Mouse (Mus musculus): Measurements from ENCODE around the gene Ctnna2. TPM values are rescaled to one million over a fixed set of nuclear protein-coding genes. Genes with fewer than 3 reads are reported as not detected.

Ctnna2 gene
- polyA plus RNA-seq, 1 experiment from 2014 or later: 52.0 TPM

- no peaks in the 10 kb centered on the region for H3K27me3 ChIP-seq (ENCODE audit: control insufficient read depth, insufficient read depth, low read length)
- H3K9ac ChIP-seq (ENCODE audit: low read depth, low read length): no peak overlapping the region
- no peak overlapping the region for H3K27ac ChIP-seq (ENCODE audit: low read depth, low read length)
- H3K9me3 ChIP-seq (ENCODE audit: control insufficient read depth, low read length): no peaks in the 10 kb centered on the region
- no peak for ATAC-seq (ENCODE audit: low FRiP score)
- 68% methylated on average over 6 of the region's 6 CpGs for WGBS
- no peak for DNase-seq (ENCODE audit: low spot score)
- H3K36me3 ChIP-seq (ENCODE audit: control insufficient read depth, insufficient read depth, low read length): no peaks in the 10 kb centered on the region
- H3K4me1 ChIP-seq (replicated peaks; ENCODE audit: control insufficient read depth, insufficient read depth, low read length): no peaks in the 10 kb centered on the region
- no peak overlapping the region for H3K4me3 ChIP-seq (ENCODE audit: low read depth, low read length)
- H3K4me2 ChIP-seq (replicated peaks; ENCODE audit: low read depth, low read length): no peak overlapping the region
Observed at GRCm38 (mm10) chr6:77291415-77291814, 688.1 kb downstream of the Ctnna2 start.

GRCm38 (mm10) chr6:77288402-77288801 lies 691.1 kb downstream of the Ctnna2 start:
- Histone ChIP-seq H3K27ac (ENCODE audit: low read depth, low read length) (no peak overlapping the region), H3K4me2 (replicated peaks; ENCODE audit: low read depth, low read length) (no peak overlapping the region), H3K4me1 (replicated peaks; ENCODE audit: control insufficient read depth, insufficient read depth, low read length) (no peaks in the 10 kb centered on the region), H3K27me3 (ENCODE audit: control insufficient read depth, insufficient read depth, low read length) (no peaks in the 10 kb centered on the region), H3K9me3 (ENCODE audit: control insufficient read depth, low read length) (no peaks in the 10 kb centered on the region), H3K36me3 (ENCODE audit: control insufficient read depth, insufficient read depth, low read length) (no peaks in the 10 kb centered on the region), H3K4me3 (ENCODE audit: low read depth, low read length) (no peak overlapping the region), H3K9ac (ENCODE audit: low read depth, low read length) (no peak overlapping the region)
- ATAC-seq (ENCODE audit: low FRiP score) (no peak), DNase-seq (ENCODE audit: low spot score) (no peak)

GRCm38 (mm10) chr6:77286317-77286716 lies 693.2 kb downstream of the Ctnna2 start:
- WGBS: 86% methylated on average over 5 of the region's 5 CpGs
- ATAC-seq (ENCODE audit: low FRiP score) (no peak), DNase-seq (ENCODE audit: low spot score) (no peak)
- no peak overlapping the region for H3K4me2 ChIP-seq (replicated peaks; ENCODE audit: low read depth, low read length)
- no peak overlapping the region for H3K27ac ChIP-seq (ENCODE audit: low read depth, low read length)
- H3K4me1 ChIP-seq (replicated peaks; ENCODE audit: control insufficient read depth, insufficient read depth, low read length): no peaks in the 10 kb centered on the region
- H3K9me3 ChIP-seq (ENCODE audit: control insufficient read depth, low read length): no peaks in the 10 kb centered on the region
- H3K27me3 ChIP-seq (ENCODE audit: control insufficient read depth, insufficient read depth, low read length): no peaks in the 10 kb centered on the region
- no peak overlapping the region for H3K9ac ChIP-seq (ENCODE audit: low read depth, low read length)
- no peak overlapping the region for H3K4me3 ChIP-seq (ENCODE audit: low read depth, low read length)
- H3K36me3 ChIP-seq (ENCODE audit: control insufficient read depth, insufficient read depth, low read length): no peaks in the 10 kb centered on the region

- Histone ChIP-seq H3K36me3 (ENCODE audit: control insufficient read depth, insufficient read depth, low read length) (no peaks in the 10 kb centered on the region), H3K27me3 (ENCODE audit: control insufficient read depth, insufficient read depth, low read length) (no peaks in the 10 kb centered on the region), H3K4me2 (replicated peaks; ENCODE audit: low read depth, low read length) (no peak overlapping the region), H3K27ac (ENCODE audit: low read depth, low read length) (no peak overlapping the region), H3K4me3 (ENCODE audit: low read depth, low read length) (no peak overlapping the region), H3K9me3 (ENCODE audit: control insufficient read depth, low read length) (no peaks in the 10 kb centered on the region), H3K4me1 (replicated peaks; ENCODE audit: control insufficient read depth, insufficient read depth, low read length) (no peaks in the 10 kb centered on the region), H3K9ac (ENCODE audit: low read depth, low read length) (no peak overlapping the region)
- no peak for DNase-seq (ENCODE audit: low spot score)
- no peak for ATAC-seq (ENCODE audit: low FRiP score)
- 85% methylated on average over 5 of the region's 5 CpGs for WGBS
Observed at GRCm38 (mm10) chr6:77278794-77279193, 700.7 kb downstream of the Ctnna2 start.

GRCm38 (mm10) chr6:77265163-77265562 lies 714.3 kb downstream of the Ctnna2 start:
- DNase-seq (ENCODE audit: low spot score): no peak

GRCm38 (mm10) chr6:77257358-77258105 lies 722.0 kb downstream of the Ctnna2 start:
- no peaks in the 10 kb centered on the region for H3K9me3 ChIP-seq (ENCODE audit: control insufficient read depth, low read length)
- no peaks in the 10 kb centered on the region for H3K4me1 ChIP-seq (replicated peaks; ENCODE audit: control insufficient read depth, insufficient read depth, low read length)
- ATAC-seq (ENCODE audit: low FRiP score): no peak
- no peaks in the 10 kb centered on the region for H3K36me3 ChIP-seq (ENCODE audit: control insufficient read depth, insufficient read depth, low read length)
- H3K4me3 ChIP-seq (ENCODE audit: low read depth, low read length): no peak overlapping the region
- DNase-seq (ENCODE audit: low spot score): peak; percentile 18
- no peaks in the 10 kb centered on the region for H3K27me3 ChIP-seq (ENCODE audit: control insufficient read depth, insufficient read depth, low read length)
- WGBS: 53% methylated on average over 7 of the region's 7 CpGs
- no peak overlapping the region for H3K4me2 ChIP-seq (replicated peaks; ENCODE audit: low read depth, low read length)
- no peak overlapping the region for H3K9ac ChIP-seq (ENCODE audit: low read depth, low read length)
- no peak overlapping the region for H3K27ac ChIP-seq (ENCODE audit: low read depth, low read length)

More at GRCm38 (mm10) chr6:77265163-77265562, 714.3 kb downstream of the Ctnna2 start:
- WGBS: 60% methylated on average over 3 of the region's 3 CpGs
- no peaks in the 10 kb centered on the region for H3K27me3 ChIP-seq (ENCODE audit: control insufficient read depth, insufficient read depth, low read length)
- no peak overlapping the region for H3K9ac ChIP-seq (ENCODE audit: low read depth, low read length)
- H3K4me1 ChIP-seq (replicated peaks; ENCODE audit: control insufficient read depth, insufficient read depth, low read length): no peaks in the 10 kb centered on the region
- no peaks in the 10 kb centered on the region for H3K9me3 ChIP-seq (ENCODE audit: control insufficient read depth, low read length)
- no peak overlapping the region for H3K27ac ChIP-seq (ENCODE audit: low read depth, low read length)
- H3K4me3 ChIP-seq (ENCODE audit: low read depth, low read length): no peak overlapping the region
- H3K4me2 ChIP-seq (replicated peaks; ENCODE audit: low read depth, low read length): no peak overlapping the region
- ATAC-seq (ENCODE audit: low FRiP score): no peak
- no peaks in the 10 kb centered on the region for H3K36me3 ChIP-seq (ENCODE audit: control insufficient read depth, insufficient read depth, low read length)

- Histone ChIP-seq H3K4me1 (replicated peaks; ENCODE audit: control insufficient read depth, insufficient read depth, low read length) (no peaks in the 10 kb centered on the region), H3K9ac (ENCODE audit: low read depth, low read length) (no peak overlapping the region), H3K27ac (ENCODE audit: low read depth, low read length) (no peak overlapping the region), H3K36me3 (ENCODE audit: control insufficient read depth, insufficient read depth, low read length) (no peaks in the 10 kb centered on the region), H3K4me2 (replicated peaks; ENCODE audit: low read depth, low read length) (no peak overlapping the region), H3K9me3 (ENCODE audit: control insufficient read depth, low read length) (no peaks in the 10 kb centered on the region), H3K27me3 (ENCODE audit: control insufficient read depth, insufficient read depth, low read length) (no peaks in the 10 kb centered on the region), H3K4me3 (ENCODE audit: low read depth, low read length) (no peak overlapping the region)
- ATAC-seq (ENCODE audit: low FRiP score) (no peak), DNase-seq (ENCODE audit: low spot score) (no peak)
- 92% methylated on average over 4 of the region's 4 CpGs for WGBS
Observed at GRCm38 (mm10) chr6:77256348-77256747, 723.2 kb downstream of the Ctnna2 start.

GRCm38 (mm10) chr6:77253480-77253879 lies 726.0 kb downstream of the Ctnna2 start:
- H3K4me3 ChIP-seq (ENCODE audit: low read depth, low read length): no peak overlapping the region
- H3K27ac ChIP-seq (ENCODE audit: low read depth, low read length): no peak overlapping the region
- no peaks in the 10 kb centered on the region for H3K27me3 ChIP-seq (ENCODE audit: control insufficient read depth, insufficient read depth, low read length)
- H3K9me3 ChIP-seq (ENCODE audit: control insufficient read depth, low read length): no peaks in the 10 kb centered on the region
- DNase-seq (ENCODE audit: low spot score) (no peak), ATAC-seq (ENCODE audit: low FRiP score) (no peak)
- no peak overlapping the region for H3K9ac ChIP-seq (ENCODE audit: low read depth, low read length)
- no peaks in the 10 kb centered on the region for H3K4me1 ChIP-seq (replicated peaks; ENCODE audit: control insufficient read depth, insufficient read depth, low read length)
- H3K36me3 ChIP-seq (ENCODE audit: control insufficient read depth, insufficient read depth, low read length): no peaks in the 10 kb centered on the region
- no peak overlapping the region for H3K4me2 ChIP-seq (replicated peaks; ENCODE audit: low read depth, low read length)
- WGBS: 83% methylated on average over 5 of the region's 5 CpGs

- H3K9ac ChIP-seq (ENCODE audit: low read depth, low read length): peak overlapping the region; percentile 68
- peaks cover 16% of the 10 kb centered on the region for H3K27me3 ChIP-seq (ENCODE audit: control insufficient read depth, insufficient read depth, low read length)
- H3K9me3 ChIP-seq (ENCODE audit: control insufficient read depth, low read length): no peaks in the 10 kb centered on the region
- peak overlapping the region; percentile 79 for H3K27ac ChIP-seq (ENCODE audit: low read depth, low read length)
- H3K4me1 ChIP-seq (replicated peaks; ENCODE audit: control insufficient read depth, insufficient read depth, low read length): no peaks in the 10 kb centered on the region
- DNase-seq (ENCODE audit: low spot score) (peak; percentile 76), ATAC-seq (ENCODE audit: low FRiP score) (peak; percentile 86)
- H3K36me3 ChIP-seq (ENCODE audit: control insufficient read depth, insufficient read depth, low read length): no peaks in the 10 kb centered on the region
- peak overlapping the region; percentile 94 for H3K4me2 ChIP-seq (replicated peaks; ENCODE audit: low read depth, low read length)
- under 1% methylated on average over 43 of the region's 43 CpGs for WGBS
- peak overlapping the region; percentile 46 for H3K4me3 ChIP-seq (ENCODE audit: low read depth, low read length)
Observed at GRCm38 (mm10) chr6:77243541-77244231, 735.8 kb downstream of the Ctnna2 start.
